In the genomic region with DNA sequence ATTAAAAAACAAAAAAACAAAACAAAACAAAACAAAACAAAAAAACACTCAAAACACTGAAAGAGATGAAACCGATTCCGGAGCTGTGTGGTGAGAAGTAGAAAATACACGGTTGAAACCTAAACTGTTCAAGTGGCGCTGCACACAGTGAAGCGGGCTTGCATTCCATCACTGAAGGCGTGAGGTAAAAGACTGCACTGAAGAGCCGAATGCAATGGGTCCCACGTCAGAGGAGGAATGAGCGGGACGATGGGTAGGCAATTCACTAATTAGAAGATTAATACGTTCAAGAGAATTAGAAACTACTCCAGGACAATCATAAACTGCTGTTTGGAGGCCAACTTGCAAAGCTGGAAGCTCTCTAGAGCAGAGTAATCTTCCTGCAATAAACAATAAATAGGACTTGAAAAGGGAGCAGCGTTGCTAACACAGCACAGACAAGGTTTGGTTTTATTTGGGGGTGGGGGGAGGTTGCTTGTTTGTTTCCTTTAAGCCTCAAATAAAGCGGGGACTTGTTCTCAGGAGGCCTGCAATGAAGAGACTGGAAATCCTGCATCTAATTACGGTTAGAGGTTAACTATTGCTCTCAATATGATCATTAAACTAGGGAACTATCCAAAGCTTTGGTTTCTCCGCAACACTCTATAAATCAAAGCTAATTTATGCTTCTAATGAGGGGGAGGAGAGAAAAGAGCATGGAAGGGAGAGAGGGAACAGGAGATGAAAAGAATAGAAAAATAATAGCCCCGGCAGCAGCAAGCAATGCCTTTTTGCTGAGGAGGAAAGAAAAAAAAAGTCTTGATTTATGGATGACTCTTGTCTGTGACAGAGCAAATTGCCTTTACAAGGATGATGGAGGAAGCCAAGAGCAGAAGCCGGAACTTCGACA, we compare ENCODE assay signal across 8 mouse cellular contexts.
DNase-seq lines count a peak whose midpoint lies in the region; ATAC-seq and TF ChIP-seq lines count a peak whose summit lies in the region.

No protein-coding gene starts in this region.

- ATAC-seq in neural tube, embryonic 11.5 days (ENCODE audit: insufficient read depth, low FRiP score, low TSS enrichment): peak; percentile 52
- peak; percentile 54 for ATAC-seq in forebrain, embryonic 13.5 days
- ATAC-seq in limb, embryonic 11.5 days (ENCODE audit: insufficient number of reproducible peaks, low FRiP score, low TSS enrichment, low read depth): peak; percentile 72
- ATAC-seq in granulocyte monocyte progenitor cell, adult 5-6 weeks (replicated peaks; ENCODE audit: poor library complexity, severe bottlenecking): no peak

- no peak for TF ChIP-seq CTCF in olfactory bulb, adult 2 months (IDR thresholded peaks at IDR 0.05; ENCODE audit: insufficient read depth, low read depth, low read length)

- no peak overlapping the region for H3K9ac ChIP-seq in neural tube, embryonic 11.5 days (ENCODE audit: low read length)
- H3K9ac ChIP-seq in forebrain, embryonic 13.5 days: no peak overlapping the region
- no peak overlapping the region for H3K9ac ChIP-seq in limb, embryonic 11.5 days (ENCODE audit: low read length)

- WGBS in neural tube, embryonic 11.5 days: 15% methylated on average over 18 of the region's 18 CpGs
- whole genome bisulfite sequencing in forebrain, embryonic 13.5 days: 7% methylated on average over 18 of the region's 18 CpGs
- 6% methylated on average over 18 of the region's 18 CpGs for WGBS in limb, embryonic 11.5 days
- 36% methylated on average over 18 of the region's 18 CpGs for WGBS in olfactory bulb, adult 2 months

- peaks cover 42% of the 10 kb centered on the region for H3K4me1 ChIP-seq in neural tube, embryonic 11.5 days (ENCODE audit: control insufficient read depth, insufficient read depth, low read length)
- H3K4me1 ChIP-seq in forebrain, embryonic 13.5 days: peaks cover 63% of the 10 kb centered on the region
- peaks cover 46% of the 10 kb centered on the region for H3K4me1 ChIP-seq in limb, embryonic 11.5 days (ENCODE audit: control insufficient read depth, insufficient read depth, low read length)
- peaks cover 33% of the 10 kb centered on the region for H3K4me1 ChIP-seq in olfactory bulb, adult 2 months (ENCODE audit: control insufficient read depth, insufficient read depth, low read length)

- H3K36me3 ChIP-seq in neural tube, embryonic 11.5 days (ENCODE audit: control insufficient read depth, insufficient read depth, low read length): no peaks in the 10 kb centered on the region
- H3K36me3 ChIP-seq in forebrain, embryonic 13.5 days (ENCODE audit: poor library complexity, severe bottlenecking): no peaks in the 10 kb centered on the region
- H3K36me3 ChIP-seq in limb, embryonic 11.5 days (ENCODE audit: control insufficient read depth, insufficient read depth, low read length): no peaks in the 10 kb centered on the region

- H3K4me3 ChIP-seq in neural tube, embryonic 11.5 days (ENCODE audit: low read depth, low read length): no peak overlapping the region
- 0 out of 2 replicates have a peak overlapping the region, but pooled peaks have one; percentile 7 for H3K4me3 ChIP-seq in forebrain, embryonic 13.5 days
- H3K4me3 ChIP-seq in limb, embryonic 11.5 days (ENCODE audit: low read depth, low read length): no peak overlapping the region
- H3K4me3 ChIP-seq in olfactory bulb, adult 2 months (ENCODE audit: insufficient read depth, low read depth, low read length): no peak overlapping the region

- H3K27ac ChIP-seq in neural tube, embryonic 11.5 days (ENCODE audit: low read depth, low read length): 0 out of 2 replicates have a peak overlapping the region, but pooled peaks have one; percentile 3
- H3K27ac ChIP-seq in forebrain, embryonic 13.5 days: peak overlapping the region; percentile 22; the same call in 1 of the 2 replicates
- peak overlapping the region; percentile 90 for H3K27ac ChIP-seq in limb, embryonic 11.5 days (replicated peaks; ENCODE audit: low read depth, low read length)
- H3K27ac ChIP-seq in olfactory bulb, adult 2 months (ENCODE audit: insufficient read depth, low read depth, low read length): 0 out of 2 replicates have a peak overlapping the region, but pooled peaks have one; percentile 34

- H3K9me3 ChIP-seq in neural tube, embryonic 11.5 days (ENCODE audit: control insufficient read depth, low read length): no peaks in the 10 kb centered on the region
- no peaks in the 10 kb centered on the region for H3K9me3 ChIP-seq in forebrain, embryonic 13.5 days (replicated peaks)
- H3K9me3 ChIP-seq in limb, embryonic 11.5 days (ENCODE audit: control insufficient read depth, low read length): no peaks in the 10 kb centered on the region

- peak overlapping the region; percentile 12 for H3K4me2 ChIP-seq in neural tube, embryonic 11.5 days (ENCODE audit: low read depth)
- H3K4me2 ChIP-seq in forebrain, embryonic 13.5 days: peak overlapping the region; percentile 45
- peak overlapping the region; percentile 38 for H3K4me2 ChIP-seq in limb, embryonic 11.5 days (ENCODE audit: low read depth, severe bottlenecking)

- peak; percentile 33 for DNase-seq in neural tube, embryonic 11.5 days (ENCODE audit: low spot score)
- DNase-seq in neural tube, embryonic 10.5 days (ENCODE audit: extremely low spot score, low spot score): no peak
- DNase-seq in limb, embryonic 11.5 days (ENCODE audit: low spot score): peak; percentile 62
- DNase-seq in cerebellum, postnatal 4 days (ENCODE audit: low spot score in 2 of 2): no peak
- no peak for DNase-seq in spleen, postnatal 10 days (ENCODE audit: low spot score in 2 of 2)

- no peak for TF ChIP-seq POLR2A in olfactory bulb, adult 2 months (IDR thresholded peaks at IDR 0.05; ENCODE audit: insufficient read depth, low read depth, low read length)

- no peaks in the 10 kb centered on the region for H3K27me3 ChIP-seq in neural tube, embryonic 11.5 days (ENCODE audit: control insufficient read depth, insufficient read depth, low read length)
- no peaks in the 10 kb centered on the region for H3K27me3 ChIP-seq in forebrain, embryonic 13.5 days
- no peaks in the 10 kb centered on the region for H3K27me3 ChIP-seq in limb, embryonic 11.5 days (ENCODE audit: control insufficient read depth, insufficient read depth, low read length)

Comparison
In these comparisons a context has a peak if more than half of its experiments do, and no peak if none do; other contexts are left out.
1. DNase-seq: peak in neural tube, embryonic 11.5 days (single experiment) and limb, embryonic 11.5 days (single experiment); none in neural tube, embryonic 10.5 days (single experiment), cerebellum, postnatal 4 days (0 of 2) and spleen, postnatal 10 days (0 of 2).
2. H3K27ac ChIP-seq: peak in every context shown above with its lines; median percentile 90 in limb, embryonic 11.5 days; 34 in olfactory bulb, adult 2 months; 22 in forebrain, embryonic 13.5 days; 3 in neural tube, embryonic 11.5 days.
3. Peak in every context shown above with its lines, with median percentiles within 50 percentile points of each other: H3K4me2 ChIP-seq.